Mouse (Mus musculus): ENCODE measurements at regions not wholly inside any gene's neighbourhood (a gene's known extent, or its start where the extent isn't known, plus 50 kb on each side); places are given as distances from the start of the nearest gene placed in this dataset.

- TF ChIP-seq POLR2A (IDR thresholded peaks at IDR 0.05; ENCODE audit: extremely low read depth, insufficient read depth, low read length): no peak
- TF ChIP-seq CTCF (IDR thresholded peaks at IDR 0.05; ENCODE audit: low read depth, low read length): no peak
These were observed 124.1 kb upstream of the Maf start for GRCm38 (mm10) chr8:115831675-115832074.

All from liver, adult 2 months (tissue).